Mouse (Mus musculus) liver, embryonic 14.5 days (tissue): Measurements from ENCODE around the gene Spef1. TPM values are rescaled to one million over a fixed set of nuclear protein-coding genes. Genes with fewer than 3 reads are reported as not detected.

Experiments
- ATAC-seq: fragments of 200-750 bp; cut with Nextera tagmentation; 2 replicates; pipeline ENCODE4 v1.8.0; 2017; ENCODE audit warnings: moderate number of reproducible peaks, mild to moderate bottlenecking, moderate library complexity; ENCODE audit not compliant: insufficient read depth
- DNase-seq, 3 experiments: peaks; one replicate each; pipeline ENCODE4 v3.0.0-alpha.2; 2012 to 2013; ENCODE audit warnings: low read depth in 3 of 3, low spot score in 3 of 3
- H3K27ac ChIP-seq: fragments of 300-500 bp; sonication (generic); 2 replicates; pipeline ENCODE4 v1.5.1; 2014; ENCODE audit warnings: moderate library complexity, mild to moderate bottlenecking, control low read depth, inconsistent platforms
- H3K27me3 ChIP-seq: fragments of 300-500 bp; sonication (generic); 2 replicates; pipeline ENCODE4 v1.6.1; 2014; ENCODE audit warnings: mild to moderate bottlenecking, low read length, moderate library complexity; ENCODE audit not compliant: control insufficient read depth, insufficient read depth
- H3K36me3 ChIP-seq: fragments of 300-500 bp; sonication (generic); replicated peaks from 2 replicates; pipeline ENCODE4 v1.6.1; 2014; ENCODE audit warnings: low read depth; ENCODE audit not compliant: control insufficient read depth, insufficient read depth
- H3K4me1 ChIP-seq, 2 experiments: fragments of 200-500 bp in 1 of 2; fragments of 300-500 bp in 1 of 2; sonication (generic) in 1 of 2; replicated peaks; 2 replicates each; pipeline ENCODE4 v1.6.1; 2012 to 2014; ENCODE audit warnings: antibody characterized with exemption in 1 of 2, inconsistent platforms in 1 of 2, low read length in 1 of 2; ENCODE audit not compliant: control insufficient read depth in 2 of 2, insufficient read depth in 2 of 2
- H3K4me2 ChIP-seq: fragments of 300-500 bp; sonication (generic); 2 replicates; pipeline ENCODE4 v1.6.1; 2014; ENCODE audit warnings: low read depth, mild to moderate bottlenecking, control low read depth, moderate library complexity
- H3K4me3 ChIP-seq, 2 experiments: fragments of 200-500 bp in 1 of 2; fragments of 300-500 bp in 1 of 2; sonication (generic) in 1 of 2; 2 replicates each; pipeline ENCODE4 v1.5.1; 2012 to 2014; ENCODE audit warnings: low read depth in 2 of 2, low read length in 2 of 2, mild to moderate bottlenecking in 2 of 2, control low read depth in 1 of 2, inconsistent platforms in 1 of 2, moderate library complexity in 1 of 2; ENCODE audit not compliant: insufficient read depth in 1 of 2
- H3K9ac ChIP-seq: fragments of 300-500 bp; sonication (generic); replicated peaks from 2 replicates; pipeline ENCODE4 v1.6.1; 2014; ENCODE audit warnings: mild to moderate bottlenecking, control low read depth, moderate library complexity
- H3K9me3 ChIP-seq: fragments of 300-500 bp; sonication (generic); 2 replicates; pipeline ENCODE4 v1.6.1; 2016; ENCODE audit warnings: low read length, mixed read lengths; ENCODE audit not compliant: control insufficient read depth
- CTCF ChIP-seq: IDR thresholded peaks from 2 replicates; pipeline ENCODE4 v1.5.1; 2016; ENCODE audit warnings: antibody characterized with exemption, low read depth, control low read depth
- EP300 ChIP-seq: IDR thresholded peaks from 2 replicates; pipeline ENCODE4 v1.6.1; 2016; ENCODE audit warnings: antibody characterized with exemption, low read depth
- WGBS: fragments of 180-500 bp; shearing (Covaris S2); extraction: QIAGEN DNeasy Blood & Tissue Kit; methylation state at CpG from one replicate; pipeline ENCODE4 v1.1.7; 2014; ENCODE audit not compliant: insufficient replicate concordance; 5-methylcytosine and 5-hydroxymethylcytosine counted together
- polyA plus RNA-seq, 2 experiments: library from polyadenylated mRNA; depleted of rRNA in 1 of 2; stranded (reverse) in 1 of 2; unstranded in 1 of 2; fragments of >200 nt; fragmentation: Nextera tagmentation in 1 of 2; extraction: Ambion mirVana in 1 of 2; gene quantifications; 2 replicates each; pipeline versions ENCODE4 v1.2.1 to v1.2.3; 2012 to 2014

The Spef1 gene
- polyA plus RNA-seq, 2 experiments, result 1.3 to 2.2 TPM

DNA sequence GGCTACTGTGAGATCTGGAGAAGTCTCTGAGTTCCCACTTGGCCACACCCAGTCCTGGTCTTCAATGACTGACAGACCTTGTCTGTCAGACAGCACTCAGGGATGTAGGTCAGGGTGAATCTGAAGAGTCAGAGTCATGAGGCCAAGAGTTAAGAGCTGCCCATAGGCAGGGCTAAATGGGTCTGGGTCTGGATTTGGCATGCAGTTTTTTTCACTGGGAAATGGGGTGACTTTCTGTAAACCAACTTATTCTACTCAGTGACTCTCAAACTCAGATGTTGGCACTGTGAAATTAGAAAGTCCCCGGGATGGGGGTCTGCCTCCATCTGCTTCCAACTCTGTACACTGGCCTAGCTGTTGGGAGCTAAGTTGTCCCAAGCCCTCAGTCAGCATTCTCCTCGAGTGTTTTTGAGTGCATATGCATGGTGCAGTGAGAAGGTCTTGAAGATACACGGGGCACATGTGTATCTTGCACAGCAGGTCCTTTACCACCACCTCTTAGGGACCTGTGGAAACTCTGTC lies 58.4 kb downstream of the Spef1 start:
- peak overlapping the region; percentile 85 for H3K4me2 ChIP-seq
- H3K36me3 ChIP-seq, result no peaks in the 10 kb centered on the region
- TF ChIP-seq EP300, result no peak
- no peak for TF ChIP-seq CTCF
- no peak overlapping the region for H3K9ac ChIP-seq
- H3K27ac ChIP-seq, result no peak overlapping the region
- H3K4me1 ChIP-seq, result peaks cover 53 to 61% of the 10 kb centered on the region in 2 experiments
- H3K27me3 ChIP-seq, result no peaks in the 10 kb centered on the region
- DNase-seq, result no peak
- peak overlapping the region in 1 of 2 experiments; percentile 8; a peak in 1 of 4 replicates for H3K4me3 ChIP-seq
- 62% methylated on average over 3 of the region's 3 CpGs for WGBS
- ATAC-seq, result no peak
- no peaks in the 10 kb centered on the region for H3K9me3 ChIP-seq

DNA sequence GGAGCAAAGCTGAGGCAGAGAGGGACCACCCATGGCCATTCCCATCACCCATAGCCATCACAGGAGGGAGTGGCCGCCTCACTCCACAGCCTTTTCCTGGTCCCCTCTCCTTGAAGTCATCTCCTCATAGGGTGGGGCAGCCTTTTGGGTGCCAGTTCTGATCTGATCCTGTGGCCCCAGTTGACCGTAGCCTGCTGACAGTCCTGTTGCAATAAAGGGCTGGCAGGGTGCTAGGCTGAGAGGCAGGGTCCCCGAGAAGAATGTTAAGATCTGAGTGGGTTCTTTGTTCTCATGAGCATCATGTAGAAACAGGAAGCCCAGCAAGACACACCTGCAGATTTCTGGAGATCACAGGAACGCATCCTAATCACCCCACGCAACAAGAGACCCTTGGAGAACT lies 58.9 kb downstream of the Spef1 start:
- H3K36me3 ChIP-seq, result no peaks in the 10 kb centered on the region

DNA sequence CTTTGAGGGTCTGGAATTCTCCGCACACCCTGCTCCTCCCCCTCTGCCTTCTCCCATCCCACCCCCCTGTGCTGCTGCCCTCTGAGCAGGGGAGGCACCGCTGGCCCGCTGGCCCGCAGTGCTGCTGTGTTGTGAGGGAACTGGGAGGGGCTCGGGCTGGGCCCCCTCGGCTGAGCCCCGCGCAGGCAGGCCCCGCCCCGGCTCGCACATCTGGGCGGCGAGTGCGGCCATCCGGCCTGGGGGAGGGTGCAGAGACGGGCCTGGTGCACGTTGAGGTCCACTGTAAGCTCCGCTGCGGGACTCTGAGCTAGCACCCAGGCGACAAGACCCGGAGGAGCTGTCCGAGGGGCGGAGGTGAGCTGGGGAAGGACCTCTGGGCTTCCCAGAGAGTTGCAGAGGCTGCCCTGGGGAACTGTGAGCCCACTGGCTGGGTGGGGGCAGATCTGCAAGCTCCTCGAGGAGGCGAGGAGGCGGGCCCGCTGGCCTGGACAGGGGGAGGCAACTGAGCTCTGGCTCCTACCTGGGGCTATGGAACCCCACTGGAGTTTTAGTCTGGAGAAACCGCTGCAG lies 59.8 kb downstream of the Spef1 start, which contains the start of gene Hspa12b:
Gene Hspa12b (plus strand): TSS at position 120 of the 570 bp plus-strand sequence.
- H3K9ac ChIP-seq, result peak within 1 kb of the TSS; percentile 62
- peaks cover 53 to 63% of the 10 kb centered on the region in 2 experiments for H3K4me1 ChIP-seq
- DNase-seq (no peak), ATAC-seq (peak; percentile 80)
- H3K9me3 ChIP-seq, result no peaks in the 10 kb centered on the region
- H3K27me3 ChIP-seq, result no peaks in the 10 kb centered on the region; the same call in 1 of the 2 replicates
- H3K27ac ChIP-seq, result peak within 1 kb of the TSS; percentile 20
- no peaks in the 10 kb centered on the region for H3K36me3 ChIP-seq
- no peak for TF ChIP-seq EP300
- TF ChIP-seq CTCF, result no peak
- under 1% methylated on average over 28 of the region's 28 CpGs for WGBS
- peak within 1 kb of the TSS; percentile 85 for H3K4me2 ChIP-seq
- H3K4me3 ChIP-seq, result peak within 1 kb of the TSS; percentile 54 to 56

More for the DNA sequence above, 58.9 kb downstream of the Spef1 start:
- WGBS, result 74% methylated on average over 5 of the region's 5 CpGs
- Histone ChIP-seq H3K27me3 (no peaks in the 10 kb centered on the region; the same call in 1 of the 2 replicates), H3K4me2 (peak overlapping the region; percentile 85), H3K4me1 (peaks cover 53 to 61% of the 10 kb centered on the region in 2 experiments), H3K27ac (no peak overlapping the region), H3K9me3 (no peaks in the 10 kb centered on the region), H3K4me3 (peak overlapping the region in 1 of 2 experiments; percentile 56; a peak in 1 of 4 replicates), H3K9ac (no peak overlapping the region)
- DNase-seq (no peak), ATAC-seq (no peak)
- TF ChIP-seq EP300 (no peak), CTCF (no peak)

DNA sequence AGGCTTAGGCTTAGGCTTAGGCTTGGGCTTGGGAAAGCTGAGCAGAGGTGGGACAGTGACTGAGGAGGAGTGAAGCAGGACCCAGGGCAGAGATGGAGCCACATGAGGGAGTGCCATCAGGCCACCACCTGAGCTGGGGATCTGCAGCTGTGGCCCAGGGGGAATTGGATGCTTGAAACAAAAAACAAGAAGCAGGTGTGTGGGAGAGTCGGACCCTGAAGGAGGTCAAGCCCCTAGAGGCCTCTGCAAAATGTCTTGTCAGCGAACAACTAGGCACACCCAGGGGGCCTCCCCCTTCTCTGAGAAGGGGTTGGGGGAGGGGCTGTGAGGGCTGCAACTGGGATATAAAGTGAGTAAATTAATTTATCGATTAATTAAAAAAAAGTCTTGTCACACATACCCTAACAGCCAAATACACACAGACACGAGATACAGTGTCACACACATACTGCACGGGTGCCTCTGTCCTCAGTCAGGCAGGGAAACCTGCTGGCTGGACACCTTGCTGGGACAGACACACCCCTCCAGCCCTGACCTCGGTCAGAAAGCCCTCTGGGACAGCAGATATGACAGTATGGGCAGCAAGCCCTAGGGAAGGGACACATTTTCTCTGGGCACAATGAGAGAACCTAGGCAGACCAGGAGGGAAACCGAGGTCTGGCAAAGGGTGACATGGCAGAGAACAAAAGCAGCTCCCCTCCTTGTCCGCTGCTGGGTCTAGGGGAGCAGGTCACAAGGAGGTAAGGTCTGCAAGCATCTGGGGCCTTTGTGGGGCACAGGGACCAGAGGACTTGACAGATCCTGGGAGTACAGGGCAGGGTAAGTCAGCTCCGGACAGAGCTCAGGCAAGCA lies 60.9 kb downstream of the Spef1 start:
- Histone ChIP-seq H3K4me3 (no peak overlapping the region), H3K27me3 (no peaks in the 10 kb centered on the region; the same call in 1 of the 2 replicates), H3K9me3 (no peaks in the 10 kb centered on the region), H3K9ac (peak overlapping the region; percentile 14; the same call in 1 of the 2 replicates), H3K4me2 (peak overlapping the region; percentile 85; the same call in 1 of the 2 replicates), H3K36me3 (no peaks in the 10 kb centered on the region), H3K4me1 (peaks cover 47 to 53% of the 10 kb centered on the region in 2 experiments), H3K27ac (no peak overlapping the region)
- DNase-seq (no peak), ATAC-seq (no peak)
- 59% methylated on average over 9 of the region's 9 CpGs for WGBS
- no peak for TF ChIP-seq EP300
- TF ChIP-seq CTCF, result no peak
